Mouse (Mus musculus) thymus, adult 2 months (tissue): Measurements from ENCODE around the gene Siah3. TPM values are rescaled to one million over a fixed set of nuclear protein-coding genes. Genes with fewer than 3 reads are reported as not detected.

Experiments used
- DNase-seq: peaks from one replicate; pipeline ENCODE4 v3.0.0; 2021
- H3K27ac ChIP-seq: fragments of 200-500 bp; 2 replicates; pipeline ENCODE4 v1.5.1; 2012; ENCODE audit warnings: low read length, control low read depth; ENCODE audit not compliant: control insufficient read depth, insufficient read depth
- H3K27me3 ChIP-seq: fragments of 200-500 bp; 2 replicates; pipeline ENCODE4 v1.6.1; 2012; ENCODE audit warnings: mild to moderate bottlenecking, low read length, moderate library complexity, mixed read lengths; ENCODE audit not compliant: control insufficient read depth, insufficient read depth
- H3K36me3 ChIP-seq: fragments of 200-500 bp; 2 replicates; pipeline ENCODE4 v1.6.1; 2012; ENCODE audit warnings: mild to moderate bottlenecking, low read length, moderate library complexity; ENCODE audit not compliant: control insufficient read depth, insufficient read depth
- H3K4me1 ChIP-seq: fragments of 200-500 bp; replicated peaks from 2 replicates; pipeline ENCODE4 v1.6.1; 2012; ENCODE audit warnings: low read length; ENCODE audit not compliant: control insufficient read depth, insufficient read depth
- H3K4me3 ChIP-seq: fragments of 200-500 bp; 2 replicates; pipeline ENCODE4 v1.5.1; 2012; ENCODE audit warnings: mild to moderate bottlenecking, low read length, control low read depth, moderate library complexity; ENCODE audit not compliant: control insufficient read depth, insufficient read depth
- CTCF ChIP-seq: fragments of 200-500 bp; IDR thresholded peaks from 2 replicates; pipeline ENCODE4 v1.5.1; 2012; ENCODE audit warnings: mild to moderate bottlenecking, control low read depth, low read length, moderate library complexity, borderline replicate concordance; ENCODE audit not compliant: control insufficient read depth, poor library complexity, insufficient read depth; ENCODE audit errors: extremely low read depth
- POLR2A ChIP-seq: fragments of 200-500 bp; IDR thresholded peaks from 2 replicates; pipeline ENCODE4 v1.6.1; 2012; ENCODE audit warnings: mild to moderate bottlenecking, low read length, control low read depth, moderate library complexity; ENCODE audit not compliant: control insufficient read depth, poor library complexity, insufficient read depth; ENCODE audit errors: extremely low read depth
- WGBS: fragments of 180-500 bp; shearing (Covaris S2); methylation state at CpG from one replicate; pipeline ENCODE4 v1.1.7; 2018; 5-methylcytosine and 5-hydroxymethylcytosine counted together
- polyA plus RNA-seq: library from polyadenylated mRNA; depleted of rRNA; stranded (reverse); fragments of >200 nt; gene quantifications from 2 replicates; pipeline ENCODE4 v1.2.3, GENCODE M21; 2012

Siah3 gene
- polyA plus RNA-seq, 1 experiment = 0.05 TPM

DNA sequence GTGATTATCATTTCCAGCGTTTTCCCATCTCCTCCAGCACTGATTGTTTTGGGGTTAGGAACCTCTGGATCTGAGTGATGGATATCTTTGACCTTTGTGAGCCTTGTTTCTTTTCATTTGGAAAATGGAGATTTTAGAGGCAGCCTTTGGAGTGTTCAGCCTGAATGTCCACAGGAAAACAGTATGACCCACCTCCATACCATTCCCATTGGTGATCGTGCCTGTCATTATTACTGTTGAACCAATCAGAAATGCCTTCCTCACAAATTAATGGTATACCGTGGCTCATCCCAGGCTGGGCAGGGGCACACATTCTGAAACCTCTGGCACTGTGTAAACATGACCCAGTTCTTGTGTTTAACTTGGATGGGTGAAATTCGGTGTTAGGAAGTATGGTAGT, 6.0 kb downstream of the Siah3 start:
- 92% methylated on average over 4 of the region's 4 CpGs for WGBS

DNA sequence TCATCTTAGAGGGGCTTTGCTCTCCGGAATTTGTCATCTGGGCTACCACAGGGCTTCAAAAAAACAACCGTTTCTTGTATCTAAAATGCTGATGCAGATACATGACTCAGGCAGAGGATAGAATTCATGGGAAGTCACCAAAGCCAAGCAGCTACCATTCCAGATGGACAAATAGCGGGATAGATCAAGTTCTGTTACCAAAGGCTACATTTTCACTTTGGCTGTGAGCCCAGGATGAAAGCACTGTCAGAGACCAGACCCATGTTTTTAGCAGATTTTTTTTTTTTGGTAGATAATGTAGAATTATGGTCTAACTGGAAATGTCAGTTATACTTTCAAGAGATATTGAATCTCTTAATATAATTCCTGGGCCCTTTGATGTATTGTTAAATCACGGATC, 7.4 kb downstream of the Siah3 start:
- 93% methylated on average over 4 of the region's 4 CpGs for WGBS
- no peaks in the 10 kb centered on the region for H3K36me3 ChIP-seq
- TF ChIP-seq POLR2A (no peak), CTCF (no peak)
- H3K27ac ChIP-seq = no peak overlapping the region
- no peaks in the 10 kb centered on the region for H3K4me1 ChIP-seq
- H3K4me3 ChIP-seq = no peak overlapping the region
- no peak for DNase-seq
- no peaks in the 10 kb centered on the region for H3K27me3 ChIP-seq

More for the DNA sequence above, 6.0 kb downstream of the Siah3 start:
- TF ChIP-seq POLR2A = no peak
- no peak for TF ChIP-seq CTCF
- no peak overlapping the region for H3K27ac ChIP-seq
- no peak for DNase-seq
- peaks cover 2% of the 10 kb centered on the region; the same call in 1 of the 2 replicates for H3K27me3 ChIP-seq
- H3K4me3 ChIP-seq = no peak overlapping the region
- H3K4me1 ChIP-seq = 0 out of 2 replicates have a peak, but pooled peaks cover 5% of the 10 kb centered on the region
- H3K36me3 ChIP-seq = no peaks in the 10 kb centered on the region

GRCm38 (mm10) chr14:75468941-75469340, 13.2 kb downstream of the Siah3 start:
- no peak for DNase-seq
- Histone ChIP-seq H3K4me1 (no peaks in the 10 kb centered on the region), H3K36me3 (no peaks in the 10 kb centered on the region), H3K27ac (no peak overlapping the region), H3K27me3 (no peaks in the 10 kb centered on the region), H3K4me3 (no peak overlapping the region)
- WGBS = 91% methylated on average over 4 of the region's 4 CpGs
- TF ChIP-seq POLR2A (no peak), CTCF (no peak)

GRCm38 (mm10) chr14:75473061-75473930, 17.5 kb downstream of the Siah3 start:
- H3K4me1 ChIP-seq = no peaks in the 10 kb centered on the region
- H3K36me3 ChIP-seq = no peaks in the 10 kb centered on the region
- TF ChIP-seq CTCF (no peak), POLR2A (no peak)
- WGBS = 94% methylated on average over 9 of the region's 9 CpGs
- H3K27ac ChIP-seq = no peak overlapping the region
- H3K27me3 ChIP-seq = no peaks in the 10 kb centered on the region
- H3K4me3 ChIP-seq = no peak overlapping the region
- no peak for DNase-seq

- no peak for TF ChIP-seq CTCF
- no peak for TF ChIP-seq POLR2A
- Histone ChIP-seq H3K27ac (no peak overlapping the region), H3K27me3 (no peaks in the 10 kb centered on the region), H3K4me3 (no peak overlapping the region), H3K36me3 (no peaks in the 10 kb centered on the region), H3K4me1 (no peaks in the 10 kb centered on the region)
- no peak for DNase-seq
- WGBS = 93% methylated on average over 2 of the region's 2 CpGs
These were observed 20.1 kb downstream of the Siah3 start for GRCm38 (mm10) chr14:75475887-75476286.

- no peaks in the 10 kb centered on the region for H3K36me3 ChIP-seq
- H3K27ac ChIP-seq = no peak overlapping the region
- no peaks in the 10 kb centered on the region for H3K27me3 ChIP-seq
- no peak for DNase-seq
- WGBS = 85% methylated on average over 15 of the region's 15 CpGs
- no peaks in the 10 kb centered on the region for H3K4me1 ChIP-seq
- TF ChIP-seq POLR2A = no peak
- H3K4me3 ChIP-seq = no peak overlapping the region
These were observed 26.7 kb downstream of the Siah3 start for GRCm38 (mm10) chr14:75482231-75483175.
